Mouse (Mus musculus) forelimb bud, embryonic 11.5 days (tissue): ENCODE measurements around the gene Gm20388.
A peak's percentile ranks its signal among the peaks of the same experiment; 100 is the strongest.

Experiments used
- DNase-seq: peaks from one replicate; pipeline ENCODE4 v3.0.0-alpha.2; 2012; ENCODE audit warnings: low read depth, low spot score

The Gm20388 gene

GRCm38 (mm10) chr8:122867982-122868381 lies 2957.3 kb downstream of the Gm20388 start:
- DNase-seq, result no peak

- DNase-seq, result peak; percentile 33
These were observed 2959.8 kb downstream of the Gm20388 start for GRCm38 (mm10) chr8:122870377-122870863.

- DNase-seq, result no peak
These were observed 2961.0 kb downstream of the Gm20388 start for GRCm38 (mm10) chr8:122871663-122872062.

GRCm38 (mm10) chr8:122873171-122873570 lies 2962.5 kb downstream of the Gm20388 start:
- no peak for DNase-seq

DNA sequence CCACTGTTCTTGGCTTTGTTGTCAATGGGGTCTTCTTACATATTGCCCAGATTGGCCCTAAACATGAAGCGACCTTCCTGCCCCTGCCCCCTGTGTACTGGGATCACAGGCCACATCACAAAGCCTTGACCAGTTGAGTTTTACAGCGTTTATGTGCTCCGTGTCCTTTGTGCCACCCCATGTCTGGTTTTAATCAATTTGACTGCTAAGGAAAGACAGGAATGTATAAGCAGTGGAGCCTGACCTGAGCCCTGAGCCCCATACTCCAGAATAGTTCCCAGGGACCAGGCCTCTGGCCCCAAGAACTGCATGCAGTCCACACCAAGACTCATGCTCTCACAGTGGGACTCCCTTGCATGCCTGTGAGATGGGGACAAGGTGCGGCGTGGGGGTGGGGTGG lies 2964.5 kb downstream of the Gm20388 start:
- DNase-seq, result peak; percentile 61

DNA sequence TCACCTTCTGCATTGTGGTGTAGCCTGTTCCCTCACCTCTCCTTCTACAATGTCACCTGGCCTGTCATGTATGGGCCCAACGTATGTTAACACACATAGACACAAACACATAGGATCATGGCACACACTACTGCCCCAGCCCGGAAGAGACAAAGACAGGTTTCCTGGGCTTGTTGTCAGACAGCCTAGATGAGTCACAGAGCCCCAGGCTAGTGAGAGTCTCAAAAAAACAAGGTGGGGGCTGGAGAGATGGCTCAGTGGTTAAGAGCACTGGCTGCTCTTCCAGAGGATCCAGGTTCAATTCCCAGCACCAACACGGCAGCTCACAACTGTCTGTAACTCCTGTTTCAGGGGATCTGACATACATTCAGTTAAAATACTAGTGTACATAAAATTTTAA lies 2967.6 kb downstream of the Gm20388 start:
- no peak for DNase-seq

DNA sequence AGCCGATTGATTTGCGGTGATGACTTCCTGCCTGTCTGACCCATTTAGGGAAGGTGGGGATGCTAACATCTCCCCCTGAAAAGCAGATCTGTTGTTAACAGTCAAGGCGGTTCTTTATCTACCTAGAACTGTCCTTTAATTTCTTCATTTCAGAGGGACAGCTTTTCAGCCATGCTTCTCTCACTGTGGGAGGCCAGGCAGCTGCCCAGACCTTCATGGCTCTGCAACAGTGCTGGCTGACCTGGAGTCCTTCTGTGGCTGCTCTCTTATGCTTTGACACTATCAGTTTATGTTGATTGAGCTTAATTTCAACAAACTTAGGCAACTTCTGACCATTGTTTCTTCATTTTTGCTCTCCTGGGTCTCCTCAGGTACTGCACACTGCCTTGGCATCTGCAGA lies 2969.7 kb downstream of the Gm20388 start:
- DNase-seq, result no peak

DNA sequence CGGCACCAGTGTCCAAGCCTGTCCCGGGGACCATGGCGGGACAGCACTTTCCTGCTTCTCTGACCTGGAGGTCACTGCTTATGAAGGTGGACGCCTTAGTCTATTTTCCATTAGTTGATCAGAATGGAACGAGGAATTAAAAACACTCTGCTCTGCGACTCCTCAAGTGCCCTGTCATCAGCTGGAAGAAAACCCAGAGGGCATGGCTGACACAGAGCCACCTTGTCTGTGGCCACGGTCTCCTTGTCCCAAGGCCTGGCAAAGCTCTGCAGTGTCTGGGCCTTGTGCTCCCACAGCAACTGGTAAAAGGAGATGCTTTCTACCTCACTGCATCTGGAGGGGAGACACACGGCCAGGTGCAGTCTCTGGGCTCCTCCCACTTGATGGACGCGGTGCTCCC lies 2973.0 kb downstream of the Gm20388 start:
- DNase-seq, result no peak

DNA sequence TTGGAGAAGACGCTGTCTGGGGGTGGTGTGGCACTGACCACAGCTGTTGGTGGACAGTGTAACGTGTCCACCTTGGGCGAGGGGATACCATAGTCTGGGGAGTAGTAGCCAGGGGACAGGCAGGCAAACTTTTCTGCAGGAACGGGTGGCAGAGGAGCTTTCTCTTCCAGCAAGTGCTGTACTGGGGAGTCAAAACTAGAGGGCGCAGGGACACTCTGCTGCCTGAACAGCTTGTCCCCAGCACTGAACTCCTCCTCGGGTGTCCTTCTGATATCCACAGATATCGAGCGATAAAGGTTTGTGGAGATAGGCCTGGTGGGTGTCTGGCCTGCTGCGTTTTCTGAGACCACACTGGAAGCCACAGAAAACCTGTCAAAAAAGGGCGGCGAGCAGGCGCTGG lies 2980.8 kb downstream of the Gm20388 start:
- DNase-seq, result no peak

DNA sequence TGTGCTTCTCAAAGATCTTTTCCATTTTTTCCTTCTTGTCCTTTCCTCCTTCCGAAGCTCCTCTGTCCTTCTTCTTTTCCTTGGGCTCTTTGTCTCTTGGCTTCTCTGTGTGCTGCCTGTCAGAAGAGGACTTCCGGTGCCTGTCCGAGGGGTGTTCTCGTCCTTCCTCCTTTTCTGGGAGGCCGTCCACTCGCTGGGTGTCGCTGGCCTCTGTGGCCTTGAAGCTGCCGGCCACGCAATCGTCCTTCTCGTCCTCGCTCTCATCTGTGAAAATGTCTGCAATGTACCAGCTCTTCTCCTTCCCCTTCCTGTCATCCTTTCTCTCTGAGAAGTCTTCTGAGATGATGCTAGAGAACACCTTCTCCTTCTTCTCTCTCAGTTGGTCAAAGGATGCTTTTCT lies 2982.8 kb downstream of the Gm20388 start:
- DNase-seq, result no peak

- no peak for DNase-seq
These were observed 2985.7 kb downstream of the Gm20388 start for GRCm38 (mm10) chr8:122896317-122896716.

- no peak for DNase-seq
These were observed 2986.6 kb downstream of the Gm20388 start for GRCm38 (mm10) chr8:122897200-122897599.

DNA sequence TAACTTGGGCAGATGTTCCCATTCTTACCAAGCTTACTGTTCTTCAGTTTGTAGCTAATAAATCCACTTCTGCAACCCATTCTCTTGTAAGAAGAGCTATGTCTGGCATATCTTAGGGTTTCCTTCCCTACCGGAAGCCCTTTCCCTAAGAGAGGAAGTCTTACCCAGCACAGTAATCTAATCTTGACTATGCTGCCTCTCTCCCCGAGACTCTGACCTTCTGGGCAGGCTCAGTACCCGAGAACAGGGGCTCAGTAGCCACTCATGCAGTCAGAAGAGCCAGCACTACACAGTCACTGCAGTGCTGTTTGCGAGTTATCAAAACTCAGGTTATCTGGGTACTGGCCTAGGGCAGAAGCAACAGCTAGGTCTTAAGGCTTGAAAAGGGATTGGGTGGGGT lies 2987.4 kb downstream of the Gm20388 start:
- no peak for DNase-seq

DNA sequence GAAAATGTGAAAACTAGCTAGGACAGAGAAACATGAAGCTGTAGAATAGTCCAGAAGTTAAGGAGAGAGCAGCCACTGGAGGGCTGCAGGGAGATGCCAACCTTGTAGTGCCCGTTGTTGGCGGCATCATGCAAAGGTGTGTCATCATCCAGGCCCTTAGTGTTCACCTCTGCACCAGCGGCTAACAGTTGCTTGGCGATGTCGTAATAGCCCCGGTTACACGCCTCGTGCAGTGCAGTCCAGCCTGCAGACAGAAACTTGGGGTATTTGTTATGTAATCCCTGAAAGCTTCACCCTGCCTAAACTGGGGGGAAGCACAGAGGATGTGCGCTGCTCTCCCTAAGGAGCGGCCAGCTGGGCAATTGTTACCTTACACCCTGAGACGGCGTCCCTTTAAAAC lies 2987.8 kb downstream of the Gm20388 start:
- no peak for DNase-seq

DNA sequence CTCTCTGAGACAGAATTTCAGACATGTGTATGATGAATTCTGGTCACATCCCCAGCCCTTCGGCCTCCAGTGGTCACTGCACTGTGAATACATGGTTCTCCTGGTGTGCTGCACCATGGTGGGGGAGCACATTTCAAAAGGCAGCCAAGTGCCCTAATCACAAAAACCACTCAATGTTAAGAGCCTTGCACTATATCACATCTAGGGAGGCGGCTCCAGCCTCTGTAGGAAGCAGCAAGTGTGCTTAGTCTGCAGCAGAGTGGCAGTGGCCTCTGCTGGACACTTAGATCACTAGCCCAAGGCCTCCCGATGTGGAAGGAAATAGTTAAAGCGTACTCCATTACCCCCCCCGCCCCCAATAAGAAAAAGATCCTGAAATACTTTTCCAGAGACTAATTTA lies 2988.4 kb downstream of the Gm20388 start:
- DNase-seq, result no peak

GRCm38 (mm10) chr8:122901476-122901875 lies 2990.8 kb downstream of the Gm20388 start:
- DNase-seq, result no peak

DNA sequence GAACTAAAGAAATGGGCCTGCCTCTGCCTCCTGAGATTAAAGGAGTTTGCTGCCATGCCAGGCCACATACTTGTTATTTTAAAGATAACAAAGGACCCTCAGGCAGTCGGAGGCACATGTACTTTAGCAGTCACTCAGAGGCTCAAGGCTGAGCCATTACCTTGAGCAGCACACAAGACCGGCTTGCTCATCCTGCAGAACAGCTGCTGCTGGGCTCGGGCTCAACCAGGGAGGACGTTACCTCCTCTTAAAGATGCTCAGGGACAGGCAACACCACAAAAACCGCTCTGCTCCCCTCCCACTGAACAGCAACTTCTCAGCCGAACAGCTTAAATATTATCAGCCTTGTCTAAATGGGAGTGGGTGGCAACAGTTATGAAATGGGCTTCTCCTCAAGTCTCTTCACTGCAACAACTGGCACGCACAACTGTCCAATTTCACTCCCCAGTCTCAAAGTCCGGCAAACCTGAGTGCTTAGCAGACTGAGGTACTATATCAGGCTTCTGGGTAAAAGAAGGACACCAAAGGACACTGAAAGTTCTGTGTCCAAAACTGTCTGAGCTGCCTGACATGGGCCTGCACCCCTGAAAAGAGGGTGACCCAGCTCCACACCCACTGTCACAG lies 2991.4 kb downstream of the Gm20388 start:
- DNase-seq, result no peak

GRCm38 (mm10) chr8:122902581-122902980 lies 2991.9 kb downstream of the Gm20388 start:
- DNase-seq, result no peak

DNA sequence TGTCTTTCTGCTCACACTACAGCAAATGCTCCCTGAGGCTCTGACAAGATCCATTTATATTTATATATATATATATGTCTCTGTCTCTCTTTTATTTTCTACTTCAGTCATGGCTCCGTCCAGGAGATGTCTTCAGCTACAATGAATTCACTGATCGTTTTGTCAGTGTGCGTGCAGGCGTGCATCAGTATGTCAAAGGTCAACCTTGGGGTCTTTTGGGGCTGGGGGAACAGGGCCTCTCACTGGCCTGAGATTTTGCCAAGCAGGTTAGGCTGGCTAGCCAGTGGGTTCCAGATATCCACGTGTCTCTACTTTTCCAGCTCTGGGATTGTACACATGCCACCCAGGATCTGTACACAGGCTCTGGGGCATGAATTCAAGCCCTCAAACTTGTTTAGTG lies 2992.4 kb downstream of the Gm20388 start:
- DNase-seq, result no peak

- no peak for DNase-seq
These were observed 2993.9 kb downstream of the Gm20388 start for GRCm38 (mm10) chr8:122904496-122904895.

- DNase-seq, result no peak
These were observed 2994.7 kb downstream of the Gm20388 start for GRCm38 (mm10) chr8:122905346-122905745.

GRCm38 (mm10) chr8:122906463-122907021 lies 2995.9 kb downstream of the Gm20388 start:
- DNase-seq, result peak; percentile 76

- no peak for DNase-seq
These were observed 3001.5 kb downstream of the Gm20388 start for GRCm38 (mm10) chr8:122912150-122912549.

DNA sequence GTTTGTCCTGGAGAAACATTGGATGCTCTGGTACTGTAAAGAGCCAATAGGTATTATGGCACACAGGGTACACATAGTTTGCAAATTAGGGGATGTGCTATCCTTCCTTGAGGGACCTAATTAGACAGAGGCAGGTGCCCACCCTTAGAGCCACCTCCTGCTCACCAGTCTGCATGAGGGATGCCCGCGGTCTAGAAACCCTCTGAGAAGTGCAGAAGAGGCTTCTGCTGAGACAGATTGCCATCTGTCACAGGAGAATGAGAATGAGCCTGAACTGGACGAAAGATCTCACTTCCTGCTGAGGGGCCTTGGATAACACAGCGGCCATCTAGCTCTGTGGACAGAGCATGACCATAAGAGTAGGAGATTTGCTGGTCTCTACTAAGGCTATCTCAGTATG lies 3002.2 kb downstream of the Gm20388 start:
- DNase-seq, result no peak
